Mouse (Mus musculus): ENCODE results near the gene Igfals. TPM values are rescaled to one million over a fixed set of nuclear protein-coding genes. Genes with fewer than 3 reads are reported as not detected.

The Igfals gene
- polyA plus RNA-seq, 1 experiment: 0.25 TPM

- peaks cover 28% of the 10 kb centered on the region for H3K4me1 ChIP-seq
- H3K27me3 ChIP-seq (replicated peaks): no peaks in the 10 kb centered on the region
- peaks cover 89% of the 10 kb centered on the region for H3K36me3 ChIP-seq (replicated peaks; ENCODE audit: low read length)
- no peak overlapping the region for H3K4me3 ChIP-seq (replicated peaks)
- TF ChIP-seq FLI1 (IDR thresholded peaks at IDR 0.05; ENCODE audit: low read length) (no peak), GATA1 (IDR thresholded peaks at IDR 0.05; ENCODE audit: borderline replicate concordance, low read length) (no peak)
- no peaks in the 10 kb centered on the region for H3K9me3 ChIP-seq
Observed at GRCm38 (mm10) chr17:24858967-24859366, 6.8 kb upstream of the Igfals start.

GRCm38 (mm10) chr17:24860076-24860475 lies 5.7 kb upstream of the Igfals start:
- no peak for TF ChIP-seq FLI1 (IDR thresholded peaks at IDR 0.05; ENCODE audit: low read length)
- TF ChIP-seq GATA1 (IDR thresholded peaks at IDR 0.05; ENCODE audit: borderline replicate concordance, low read length): no peak
- H3K27me3 ChIP-seq (replicated peaks): no peaks in the 10 kb centered on the region
- peaks cover 92% of the 10 kb centered on the region for H3K36me3 ChIP-seq (replicated peaks; ENCODE audit: low read length)
- no peaks in the 10 kb centered on the region for H3K9me3 ChIP-seq
- peak overlapping the region; percentile 23 for H3K4me3 ChIP-seq (replicated peaks)
- peaks cover 28% of the 10 kb centered on the region for H3K4me1 ChIP-seq

- no peak overlapping the region for H3K4me3 ChIP-seq (replicated peaks)
- no peaks in the 10 kb centered on the region for H3K27me3 ChIP-seq (replicated peaks)
- no peak for TF ChIP-seq FLI1 (IDR thresholded peaks at IDR 0.05; ENCODE audit: low read length)
- TF ChIP-seq GATA1 (IDR thresholded peaks at IDR 0.05; ENCODE audit: borderline replicate concordance, low read length): no peak
- H3K36me3 ChIP-seq (replicated peaks; ENCODE audit: low read length): peaks cover 91% of the 10 kb centered on the region
- peaks cover 28% of the 10 kb centered on the region for H3K4me1 ChIP-seq
- no peaks in the 10 kb centered on the region for H3K9me3 ChIP-seq
Observed at GRCm38 (mm10) chr17:24861785-24862184, 4.0 kb upstream of the Igfals start.

GRCm38 (mm10) chr17:24867914-24868313 lies 2.1 kb downstream of the Igfals start:
- Histone ChIP-seq H3K36me3 (replicated peaks; ENCODE audit: low read length) (peaks cover 39% of the 10 kb centered on the region), H3K9me3 (no peaks in the 10 kb centered on the region), H3K4me3 (replicated peaks) (no peak overlapping the region), H3K4me1 (no peaks in the 10 kb centered on the region), H3K27me3 (replicated peaks) (peaks cover 12% of the 10 kb centered on the region)
- TF ChIP-seq GATA1 (IDR thresholded peaks at IDR 0.05; ENCODE audit: borderline replicate concordance, low read length) (no peak), FLI1 (IDR thresholded peaks at IDR 0.05; ENCODE audit: low read length) (no peak)

GRCm38 (mm10) chr17:24873695-24874404 lies 8.1 kb downstream of the Igfals start:
- TF ChIP-seq GATA1 (IDR thresholded peaks at IDR 0.05; ENCODE audit: borderline replicate concordance, low read length): no peak
- TF ChIP-seq FLI1 (IDR thresholded peaks at IDR 0.05; ENCODE audit: low read length): no peak
- H3K4me3 ChIP-seq (replicated peaks): no peak overlapping the region
- H3K27me3 ChIP-seq (replicated peaks): peaks cover 21% of the 10 kb centered on the region
- H3K4me1 ChIP-seq: peaks cover 20% of the 10 kb centered on the region
- H3K9me3 ChIP-seq: no peaks in the 10 kb centered on the region
- no peaks in the 10 kb centered on the region for H3K36me3 ChIP-seq (replicated peaks; ENCODE audit: low read length)

GRCm38 (mm10) chr17:24874405-24874745 lies 8.6 kb downstream of the Igfals start:
- TF ChIP-seq FLI1 (IDR thresholded peaks at IDR 0.05; ENCODE audit: low read length) (no peak), GATA1 (IDR thresholded peaks at IDR 0.05; ENCODE audit: borderline replicate concordance, low read length) (no peak)
- no peak overlapping the region for H3K4me3 ChIP-seq (replicated peaks)
- H3K27me3 ChIP-seq (replicated peaks): peaks cover 20% of the 10 kb centered on the region
- no peaks in the 10 kb centered on the region for H3K36me3 ChIP-seq (replicated peaks; ENCODE audit: low read length)
- no peaks in the 10 kb centered on the region for H3K9me3 ChIP-seq
- peaks cover 20% of the 10 kb centered on the region for H3K4me1 ChIP-seq

GRCm38 (mm10) chr17:24874989-24875388 lies 9.2 kb downstream of the Igfals start:
- no peak overlapping the region for H3K4me3 ChIP-seq (replicated peaks)

GRCm38 (mm10) chr17:24877336-24878116 lies 11.7 kb downstream of the Igfals start:
- Histone ChIP-seq H3K36me3 (replicated peaks; ENCODE audit: low read length) (peaks cover 22% of the 10 kb centered on the region), H3K4me1 (peaks cover 39% of the 10 kb centered on the region), H3K27me3 (replicated peaks) (peaks cover 12% of the 10 kb centered on the region), H3K9me3 (no peaks in the 10 kb centered on the region), H3K4me3 (replicated peaks) (no peak overlapping the region)
- no peak for TF ChIP-seq GATA1 (IDR thresholded peaks at IDR 0.05; ENCODE audit: borderline replicate concordance, low read length)
- TF ChIP-seq FLI1 (IDR thresholded peaks at IDR 0.05; ENCODE audit: low read length): no peak

More at GRCm38 (mm10) chr17:24874989-24875388, 9.2 kb downstream of the Igfals start:
- H3K4me1 ChIP-seq: peaks cover 20% of the 10 kb centered on the region
- no peaks in the 10 kb centered on the region for H3K9me3 ChIP-seq
- TF ChIP-seq FLI1 (IDR thresholded peaks at IDR 0.05; ENCODE audit: low read length) (no peak), GATA1 (IDR thresholded peaks at IDR 0.05; ENCODE audit: borderline replicate concordance, low read length) (no peak)
- peaks cover 16% of the 10 kb centered on the region for H3K27me3 ChIP-seq (replicated peaks)
- H3K36me3 ChIP-seq (replicated peaks; ENCODE audit: low read length): no peaks in the 10 kb centered on the region

- H3K9me3 ChIP-seq: no peaks in the 10 kb centered on the region
- peaks cover 43% of the 10 kb centered on the region for H3K4me1 ChIP-seq
- TF ChIP-seq GATA1 (IDR thresholded peaks at IDR 0.05; ENCODE audit: borderline replicate concordance, low read length) (no peak), FLI1 (IDR thresholded peaks at IDR 0.05; ENCODE audit: low read length) (no peak)
Observed at GRCm38 (mm10) chr17:24878117-24878397, 12.3 kb downstream of the Igfals start.

GRCm38 (mm10) chr17:24878531-24878930 lies 12.7 kb downstream of the Igfals start:
- Histone ChIP-seq H3K4me1 (peaks cover 44% of the 10 kb centered on the region), H3K4me3 (replicated peaks) (no peak overlapping the region), H3K36me3 (replicated peaks; ENCODE audit: low read length) (peaks cover 32% of the 10 kb centered on the region), H3K27me3 (replicated peaks) (peaks cover 12% of the 10 kb centered on the region), H3K9me3 (no peaks in the 10 kb centered on the region)
- TF ChIP-seq FLI1 (IDR thresholded peaks at IDR 0.05; ENCODE audit: low read length): no peak
- no peak for TF ChIP-seq GATA1 (IDR thresholded peaks at IDR 0.05; ENCODE audit: borderline replicate concordance, low read length)

More at GRCm38 (mm10) chr17:24878117-24878397, 12.3 kb downstream of the Igfals start:
- Histone ChIP-seq H3K36me3 (replicated peaks; ENCODE audit: low read length) (peaks cover 28% of the 10 kb centered on the region), H3K27me3 (replicated peaks) (peaks cover 12% of the 10 kb centered on the region), H3K4me3 (replicated peaks) (no peak overlapping the region)
